Mouse (Mus musculus): ENCODE measurements at regions not wholly inside any gene's neighbourhood (a gene's known extent, or its start where the extent isn't known, plus 50 kb on each side); places are given as distances from the start of the nearest gene placed in this dataset.

DNA sequence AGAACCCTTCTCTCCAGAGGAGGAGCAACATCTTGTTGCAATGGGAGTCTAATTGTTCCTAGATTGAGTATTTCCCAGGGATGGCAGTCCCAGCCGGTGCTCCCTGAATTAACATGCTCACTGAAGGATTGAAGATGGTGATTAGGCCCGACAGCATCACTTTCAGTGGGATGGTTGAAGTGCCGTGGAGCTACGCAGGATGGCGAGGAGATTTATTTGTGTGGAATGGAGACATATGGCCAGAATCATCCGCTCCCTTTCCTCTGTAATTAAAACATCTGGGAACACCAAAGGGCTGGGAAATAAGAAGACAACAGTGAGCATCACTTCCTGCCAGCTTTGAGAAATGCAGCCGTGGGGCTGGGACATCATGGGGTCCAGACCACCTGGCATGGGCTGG, 512.4 kb downstream of the Dhx35 start:
- DNase-seq: no peak

DNA sequence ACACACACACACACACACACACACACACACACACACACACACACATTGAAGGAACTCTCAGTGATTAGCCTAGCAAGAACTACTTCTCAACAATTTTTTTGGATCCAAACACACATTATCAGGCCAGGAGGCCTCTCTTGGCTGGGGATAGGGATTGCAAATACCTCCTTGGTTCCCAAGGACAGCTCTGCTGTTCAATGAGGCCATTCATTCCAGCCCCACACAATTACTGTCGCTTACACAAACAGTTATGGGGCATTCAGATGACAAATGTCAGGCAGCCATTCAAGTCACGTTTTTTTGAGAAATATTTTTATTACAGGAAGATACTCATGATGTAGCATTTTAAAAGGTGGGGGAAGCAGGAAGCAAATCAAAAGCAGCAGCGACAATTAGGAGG, 540.1 kb downstream of the Dhx35 start:
- intact Hi-C loops (cut with DNase I): no loop called here
- peak in 1 of 2 experiments; percentile 20 for DNase-seq

More for the DNA sequence above, 512.4 kb downstream of the Dhx35 start:
- intact Hi-C loops (cut with DNase I): no loop called here

- intact Hi-C loops (cut with DNase I): no loop called here
Measured at GRCm38 (mm10) chr2:159336646-159337045, 542.0 kb downstream of the Dhx35 start.

GRCm38 (mm10) chr2:159343624-159344560, 549.3 kb downstream of the Dhx35 start:
- intact Hi-C loops (cut with DNase I): loop anchor here (10.0 kb wide), 1 partner anchor 161 kb away; no protein-coding TSS in a partner anchor
- DNase-seq: peak in 1 of 2 experiments; percentile 6

More at GRCm38 (mm10) chr2:159336646-159337045, 542.0 kb downstream of the Dhx35 start:
- no peak for DNase-seq

- intact Hi-C loops (cut with DNase I): no loop called here
- no peak for DNase-seq
Measured at GRCm38 (mm10) chr2:159354247-159354646, 559.6 kb downstream of the Dhx35 start.

DNA sequence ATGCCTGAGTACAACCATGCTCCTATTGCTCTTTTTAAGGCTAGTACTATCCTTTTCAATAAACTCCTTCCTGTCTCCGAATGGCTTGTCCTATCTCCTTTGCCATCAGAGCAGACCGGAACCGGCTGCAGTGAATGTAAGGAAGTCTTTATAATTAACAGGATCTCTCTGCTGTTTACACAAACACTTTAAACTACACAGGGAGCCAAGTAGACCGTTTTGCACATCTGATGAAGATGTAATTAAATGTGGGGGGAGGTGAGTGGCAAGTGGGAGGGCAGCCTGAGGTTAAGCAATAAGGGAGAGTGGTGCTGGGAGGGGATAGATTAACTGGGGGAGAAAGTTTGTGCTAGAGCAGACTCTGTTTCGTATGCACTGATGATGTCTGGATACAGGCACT, 561.9 kb downstream of the Dhx35 start:
- intact Hi-C loops (cut with DNase I): no loop called here
- no peak for DNase-seq

DNA sequence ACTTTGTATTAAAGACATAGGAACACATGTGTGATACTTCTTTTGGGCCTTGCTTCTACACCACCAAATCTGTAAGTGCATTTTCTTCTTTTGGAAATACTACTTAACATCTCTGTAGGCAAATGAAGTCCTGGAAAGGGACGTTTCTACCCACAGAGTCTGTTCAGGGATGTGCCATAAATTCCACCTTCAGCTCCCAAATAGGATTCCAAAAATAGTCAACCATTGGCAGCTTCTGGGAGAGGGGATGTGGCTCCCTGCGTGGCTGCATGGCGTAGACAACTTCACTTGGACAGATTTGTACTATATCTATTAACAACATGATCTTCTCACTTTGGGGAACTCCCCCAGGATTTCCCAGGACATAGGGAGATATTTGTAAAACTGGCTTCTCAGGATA, 566.8 kb downstream of the Dhx35 start:
- intact Hi-C loops (cut with DNase I): no loop called here

DNA sequence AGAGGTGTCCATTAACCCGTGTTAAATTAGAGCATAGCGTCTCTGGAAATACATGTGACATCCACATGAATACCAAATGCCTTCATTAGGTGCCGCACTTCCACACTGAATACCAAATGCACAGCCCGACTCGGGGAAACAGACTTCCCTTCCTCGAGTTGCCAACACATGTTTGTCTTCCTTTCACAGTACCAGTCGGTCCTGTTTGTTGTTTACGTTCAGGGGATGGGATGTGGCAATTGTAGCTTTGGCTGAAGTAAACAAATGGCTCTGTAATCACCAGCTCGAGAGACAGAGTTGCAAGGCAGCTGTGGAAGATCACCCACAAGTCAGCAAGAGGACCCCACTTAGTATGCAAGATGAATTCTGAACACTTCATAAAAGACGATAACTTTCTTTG, 598.3 kb downstream of the Dhx35 start:
- DNase-seq: no peak
- intact Hi-C loops (cut with DNase I): no loop called here

More for the DNA sequence above, 566.8 kb downstream of the Dhx35 start:
- DNase-seq: no peak

DNA sequence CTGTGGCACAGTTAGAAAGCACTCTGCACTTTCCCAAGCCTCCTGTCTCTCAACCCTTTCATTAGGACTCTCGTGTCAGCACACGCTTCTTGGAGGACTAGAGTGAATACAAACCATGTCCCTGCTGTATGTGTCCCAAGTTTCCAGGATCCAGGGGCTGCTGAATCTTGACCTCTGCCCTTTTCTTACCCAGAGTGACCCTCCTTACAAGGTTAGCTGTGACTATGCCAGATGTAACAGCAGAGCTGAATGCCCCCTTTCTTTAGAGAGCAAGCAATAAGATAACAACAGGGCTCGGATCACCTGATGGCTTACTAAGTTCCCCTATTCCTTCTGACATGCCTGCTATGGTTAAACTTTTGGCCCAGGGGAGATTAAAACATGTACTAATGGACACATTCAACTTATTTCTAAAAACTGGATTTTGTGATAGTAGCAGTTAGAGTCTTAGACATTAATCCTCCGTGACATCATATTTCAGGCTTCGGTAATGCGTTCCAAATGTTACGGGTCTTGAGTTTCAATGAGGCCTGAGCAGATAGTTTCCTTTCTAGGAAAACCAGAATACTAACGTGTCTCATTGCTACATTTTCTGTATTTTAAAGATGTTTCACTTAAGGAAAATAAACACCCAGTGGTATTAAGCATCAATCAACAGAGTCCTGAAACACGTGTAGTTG, 607.0 kb downstream of the Dhx35 start:
- intact Hi-C loops (cut with DNase I): no loop called here
- no peak for DNase-seq

- no peak for DNase-seq
- intact Hi-C loops (cut with DNase I): no loop called here
Measured at GRCm38 (mm10) chr2:159404940-159405339, 610.3 kb downstream of the Dhx35 start.

GRCm38 (mm10) chr2:159414599-159414998, 620.0 kb downstream of the Dhx35 start:
- peak in 1 of 2 experiments; percentile 8 for DNase-seq
- intact Hi-C loops (cut with DNase I): no loop called here

DNA sequence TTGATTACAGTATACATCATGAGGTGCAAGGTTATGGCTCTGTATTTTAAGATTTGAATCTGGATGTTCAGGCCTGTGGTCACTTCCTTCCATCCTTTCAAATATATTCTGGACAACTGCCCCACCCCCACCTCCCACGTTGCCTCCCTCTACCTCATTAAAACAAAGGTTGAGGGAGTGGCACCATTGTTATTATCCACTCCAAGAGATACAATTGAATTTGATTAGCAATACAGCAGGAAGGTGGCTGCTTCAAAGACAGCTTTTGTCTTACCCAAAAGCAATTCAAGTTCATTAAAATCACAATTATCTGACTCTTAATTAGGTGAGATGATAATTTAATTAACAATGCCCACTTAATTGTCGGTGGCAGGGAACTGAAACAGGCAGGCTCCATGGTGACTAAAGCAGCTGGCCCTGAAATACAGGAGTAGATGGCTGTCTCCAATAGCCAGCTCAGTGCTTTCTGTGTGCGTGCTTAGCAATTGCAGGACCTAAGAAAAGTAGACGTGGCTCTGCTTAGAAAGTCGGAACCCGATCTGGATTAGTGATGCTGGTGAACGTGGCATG, 623.8 kb downstream of the Dhx35 start:
- intact Hi-C loops (cut with DNase I): no loop called here
- DNase-seq: no peak

DNA sequence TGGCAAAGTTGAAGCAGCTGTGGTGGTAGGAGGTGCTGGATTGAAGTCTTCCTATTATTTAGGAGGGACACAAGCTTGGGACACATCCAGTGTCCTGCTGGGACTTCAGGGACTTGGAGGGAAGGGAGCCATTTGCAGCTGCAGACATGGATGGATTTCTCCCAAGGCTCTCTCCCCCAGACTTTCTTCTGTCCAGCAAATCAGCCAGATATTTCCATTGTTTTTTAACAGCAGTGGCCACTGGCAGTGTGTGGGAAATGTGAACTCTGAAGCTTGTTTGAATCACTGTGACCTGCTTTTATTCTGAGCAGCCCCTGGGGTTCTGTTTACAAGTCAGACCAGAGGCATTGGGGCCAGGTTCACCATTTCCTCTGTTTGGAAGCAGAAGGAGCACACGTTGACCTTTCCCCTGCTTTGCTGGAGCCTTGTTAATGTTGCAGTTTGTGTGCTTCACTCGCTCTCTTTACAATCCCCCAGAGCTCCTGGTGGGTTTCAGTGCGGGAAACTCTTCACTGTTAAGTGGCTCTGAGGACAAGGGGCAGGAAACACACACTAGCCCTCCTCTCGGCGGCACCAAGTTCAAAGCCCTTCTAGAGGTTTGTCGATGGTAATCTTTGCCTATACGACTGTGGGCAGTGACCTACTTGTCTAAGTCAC, 627.8 kb downstream of the Dhx35 start:
- intact Hi-C loops (cut with DNase I): no loop called here
- DNase-seq: peak; percentile 38 to 43

GRCm38 (mm10) chr2:159428201-159428600, 633.6 kb downstream of the Dhx35 start:
- no peak for DNase-seq
- intact Hi-C loops (cut with DNase I): no loop called here

- intact Hi-C loops (cut with DNase I): no loop called here
- no peak for DNase-seq
Measured at GRCm38 (mm10) chr2:159430577-159431329, 636.1 kb downstream of the Dhx35 start.

DNA sequence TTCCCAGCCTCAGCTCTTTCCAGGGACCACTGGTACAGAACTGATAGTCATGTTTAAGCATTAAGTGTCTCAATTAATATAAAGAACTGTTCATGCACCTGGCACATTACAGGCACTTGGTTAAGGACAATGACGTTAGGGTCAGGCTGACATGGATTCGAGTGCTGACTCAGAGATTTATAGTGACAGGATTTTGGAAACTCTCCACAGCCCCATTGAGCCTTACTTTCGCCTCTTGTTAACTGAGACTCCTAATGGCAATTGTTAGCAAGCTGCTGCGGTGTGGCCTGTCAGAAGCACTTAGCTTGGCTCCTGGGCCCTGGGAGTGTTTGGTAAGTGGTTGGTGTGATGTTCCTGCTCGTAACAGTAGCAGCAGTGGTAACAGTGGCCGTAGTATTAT, 644.4 kb downstream of the Dhx35 start:
- DNase-seq: no peak
- intact Hi-C loops (cut with DNase I): no loop called here

- intact Hi-C loops (cut with DNase I): no loop called here
- no peak for DNase-seq
Measured at GRCm38 (mm10) chr2:159443581-159443980, 649.0 kb downstream of the Dhx35 start.

DNA sequence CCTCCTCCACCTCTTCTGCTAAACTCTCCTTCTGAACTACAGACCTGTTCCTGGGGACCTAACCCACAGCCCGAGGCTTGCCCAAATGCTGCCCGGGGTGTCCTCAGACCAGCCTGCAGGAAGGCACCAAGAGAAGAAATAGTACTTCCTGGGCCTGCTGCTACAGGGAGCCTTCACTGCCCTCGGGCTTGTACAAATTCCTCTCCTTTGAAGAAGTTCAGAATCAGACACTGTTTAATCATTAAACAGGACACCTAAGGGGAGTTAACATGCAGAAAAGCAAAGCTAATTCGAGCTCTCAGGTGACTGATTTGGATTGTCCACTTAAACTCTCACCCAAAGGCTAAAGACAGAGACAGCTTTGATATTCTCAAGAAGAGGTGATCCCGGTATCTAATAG, 651.8 kb downstream of the Dhx35 start:
- DNase-seq: no peak
- intact Hi-C loops (cut with DNase I): no loop called here

GRCm38 (mm10) chr2:159446886-159447285, 652.3 kb downstream of the Dhx35 start:
- DNase-seq: no peak
- intact Hi-C loops (cut with DNase I): no loop called here

GRCm38 (mm10) chr2:159448976-159449375, 654.4 kb downstream of the Dhx35 start:
- intact Hi-C loops (cut with DNase I): no loop called here
- DNase-seq: no peak
